Mouse (Mus musculus): Measurements from ENCODE around the gene Hsf2.

DNA sequence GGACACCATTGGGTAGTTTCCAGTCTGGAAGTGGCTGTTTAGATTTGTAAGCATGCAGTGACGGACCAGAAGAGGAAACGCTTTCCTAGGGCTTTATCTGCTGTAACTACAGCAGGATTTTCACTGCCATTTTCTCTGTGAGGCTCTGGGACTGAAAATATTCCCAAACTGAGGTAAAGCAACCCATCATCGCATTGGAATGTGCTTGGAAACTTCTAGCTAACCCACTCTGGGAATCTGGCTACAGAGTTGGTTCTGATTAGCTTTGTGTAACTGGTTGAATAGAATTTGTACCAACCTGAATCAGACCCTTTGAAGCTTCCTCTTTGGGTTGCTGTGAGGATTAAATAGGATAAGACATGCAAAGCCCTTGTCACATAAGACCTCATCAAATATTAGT lies 1.4 kb upstream of the Hsf2 start:
- TF ChIP-seq CTCF (conservative IDR thresholded peaks at IDR 0.05; ENCODE audit: low read length) (no peak), POU5F1 (IDR thresholded peaks at IDR 0.05; ENCODE audit: borderline replicate concordance, low read length) (no peak), NANOG (IDR thresholded peaks at IDR 0.05; ENCODE audit: borderline replicate concordance, low read length) (no peak)

Measured in E14TG2a.4 (cell line).